Mouse (Mus musculus): ENCODE measurements around the gene Kdm1b. TPM values are rescaled to one million over a fixed set of nuclear protein-coding genes. Genes with fewer than 3 reads are reported as not detected.

The Kdm1b gene
- polyA plus RNA-seq, 1 experiment from 2014 or later: 15.4 TPM

- H3K27me3 ChIP-seq (ENCODE audit: control insufficient read depth, insufficient read depth, low read length): no peaks in the 10 kb centered on the region
- peak overlapping the region; percentile 33; the same call in 1 of the 2 replicates for H3K27ac ChIP-seq (ENCODE audit: low read length)
- WGBS: 93% methylated on average over 10 of the region's 10 CpGs
- H3K36me3 ChIP-seq (ENCODE audit: control insufficient read depth, insufficient read depth, low read length): peaks cover 9% of the 10 kb centered on the region; the same call in 1 of the 2 replicates
- H3K4me1 ChIP-seq (ENCODE audit: control insufficient read depth, insufficient read depth, low read length): no peaks in the 10 kb centered on the region
- ATAC-seq (ENCODE audit: insufficient number of reproducible peaks, insufficient read depth, low FRiP score, low read depth): no peak
- H3K4me3 ChIP-seq (ENCODE audit: low read depth, low read length): no peak overlapping the region
- no peaks in the 10 kb centered on the region for H3K9me3 ChIP-seq (ENCODE audit: control insufficient read depth, low read depth, low read length)
- H3K4me2 ChIP-seq (replicated peaks; ENCODE audit: low read depth, low read length): no peak overlapping the region
- no peak overlapping the region for H3K9ac ChIP-seq (replicated peaks; ENCODE audit: low read depth, low read length)
Observed at GRCm38 (mm10) chr13:47066516-47066915, 23.2 kb downstream of the Kdm1b start.

GRCm38 (mm10) chr13:47067001-47067400, 23.7 kb downstream of the Kdm1b start:
- WGBS: 94% methylated on average over 6 of the region's 6 CpGs
- ATAC-seq (ENCODE audit: insufficient number of reproducible peaks, insufficient read depth, low FRiP score, low read depth): no peak

GRCm38 (mm10) chr13:47070329-47071080, 27.2 kb downstream of the Kdm1b start:
- no peak overlapping the region for H3K27ac ChIP-seq (ENCODE audit: low read length)
- no peaks in the 10 kb centered on the region for H3K27me3 ChIP-seq (ENCODE audit: control insufficient read depth, insufficient read depth, low read length)
- peaks cover 13% of the 10 kb centered on the region for H3K36me3 ChIP-seq (ENCODE audit: control insufficient read depth, insufficient read depth, low read length)
- no peak overlapping the region for H3K9ac ChIP-seq (replicated peaks; ENCODE audit: low read depth, low read length)
- H3K4me2 ChIP-seq (replicated peaks; ENCODE audit: low read depth, low read length): no peak overlapping the region
- no peak overlapping the region for H3K4me3 ChIP-seq (ENCODE audit: low read depth, low read length)
- no peaks in the 10 kb centered on the region for H3K9me3 ChIP-seq (ENCODE audit: control insufficient read depth, low read depth, low read length)
- ATAC-seq (ENCODE audit: insufficient number of reproducible peaks, insufficient read depth, low FRiP score, low read depth): no peak
- WGBS: 74% methylated on average over 15 of the region's 15 CpGs
- H3K4me1 ChIP-seq (ENCODE audit: control insufficient read depth, insufficient read depth, low read length): no peaks in the 10 kb centered on the region

More at GRCm38 (mm10) chr13:47067001-47067400, 23.7 kb downstream of the Kdm1b start:
- Histone ChIP-seq H3K9me3 (ENCODE audit: control insufficient read depth, low read depth, low read length) (no peaks in the 10 kb centered on the region), H3K4me1 (ENCODE audit: control insufficient read depth, insufficient read depth, low read length) (no peaks in the 10 kb centered on the region), H3K4me2 (replicated peaks; ENCODE audit: low read depth, low read length) (no peak overlapping the region), H3K27me3 (ENCODE audit: control insufficient read depth, insufficient read depth, low read length) (no peaks in the 10 kb centered on the region), H3K36me3 (ENCODE audit: control insufficient read depth, insufficient read depth, low read length) (peaks cover 9% of the 10 kb centered on the region; the same call in 1 of the 2 replicates), H3K9ac (replicated peaks; ENCODE audit: low read depth, low read length) (no peak overlapping the region), H3K4me3 (ENCODE audit: low read depth, low read length) (no peak overlapping the region), H3K27ac (ENCODE audit: low read length) (peak overlapping the region; percentile 33; the same call in 1 of the 2 replicates)

GRCm38 (mm10) chr13:47071871-47072270, 28.6 kb downstream of the Kdm1b start:
- no peaks in the 10 kb centered on the region for H3K9me3 ChIP-seq (ENCODE audit: control insufficient read depth, low read depth, low read length)
- 95% methylated on average over 13 of the region's 13 CpGs for WGBS
- no peak overlapping the region for H3K27ac ChIP-seq (ENCODE audit: low read length)
- no peak overlapping the region for H3K9ac ChIP-seq (replicated peaks; ENCODE audit: low read depth, low read length)
- ATAC-seq (ENCODE audit: insufficient number of reproducible peaks, insufficient read depth, low FRiP score, low read depth): no peak
- no peaks in the 10 kb centered on the region for H3K27me3 ChIP-seq (ENCODE audit: control insufficient read depth, insufficient read depth, low read length)
- H3K4me3 ChIP-seq (ENCODE audit: low read depth, low read length): no peak overlapping the region
- H3K4me2 ChIP-seq (replicated peaks; ENCODE audit: low read depth, low read length): no peak overlapping the region
- H3K36me3 ChIP-seq (ENCODE audit: control insufficient read depth, insufficient read depth, low read length): peaks cover 13% of the 10 kb centered on the region
- no peaks in the 10 kb centered on the region for H3K4me1 ChIP-seq (ENCODE audit: control insufficient read depth, insufficient read depth, low read length)

GRCm38 (mm10) chr13:47072484-47072883, 29.2 kb downstream of the Kdm1b start:
- Histone ChIP-seq H3K4me2 (replicated peaks; ENCODE audit: low read depth, low read length) (no peak overlapping the region), H3K4me3 (ENCODE audit: low read depth, low read length) (no peak overlapping the region), H3K36me3 (ENCODE audit: control insufficient read depth, insufficient read depth, low read length) (peaks cover 13% of the 10 kb centered on the region), H3K27ac (ENCODE audit: low read length) (no peak overlapping the region), H3K4me1 (ENCODE audit: control insufficient read depth, insufficient read depth, low read length) (no peaks in the 10 kb centered on the region), H3K9me3 (ENCODE audit: control insufficient read depth, low read depth, low read length) (no peaks in the 10 kb centered on the region), H3K9ac (replicated peaks; ENCODE audit: low read depth, low read length) (no peak overlapping the region), H3K27me3 (ENCODE audit: control insufficient read depth, insufficient read depth, low read length) (no peaks in the 10 kb centered on the region)
- whole genome bisulfite sequencing: 91% methylated on average over 5 of the region's 5 CpGs
- no peak for ATAC-seq (ENCODE audit: insufficient number of reproducible peaks, insufficient read depth, low FRiP score, low read depth)

- Histone ChIP-seq H3K4me3 (ENCODE audit: low read depth, low read length) (no peak overlapping the region), H3K36me3 (ENCODE audit: control insufficient read depth, insufficient read depth, low read length) (peaks cover 7% of the 10 kb centered on the region), H3K4me1 (ENCODE audit: control insufficient read depth, insufficient read depth, low read length) (no peaks in the 10 kb centered on the region), H3K9ac (replicated peaks; ENCODE audit: low read depth, low read length) (no peak overlapping the region), H3K27me3 (ENCODE audit: control insufficient read depth, insufficient read depth, low read length) (no peaks in the 10 kb centered on the region), H3K4me2 (replicated peaks; ENCODE audit: low read depth, low read length) (no peak overlapping the region), H3K9me3 (ENCODE audit: control insufficient read depth, low read depth, low read length) (no peaks in the 10 kb centered on the region), H3K27ac (ENCODE audit: low read length) (no peak overlapping the region)
- no peak for ATAC-seq (ENCODE audit: insufficient number of reproducible peaks, insufficient read depth, low FRiP score, low read depth)
- WGBS: 82% methylated on average over 5 of the region's 5 CpGs
Observed at GRCm38 (mm10) chr13:47076156-47076555, 32.9 kb downstream of the Kdm1b start.

GRCm38 (mm10) chr13:47077367-47077766, 34.1 kb downstream of the Kdm1b start:
- Histone ChIP-seq H3K4me2 (replicated peaks; ENCODE audit: low read depth, low read length) (no peak overlapping the region), H3K9ac (replicated peaks; ENCODE audit: low read depth, low read length) (no peak overlapping the region), H3K4me3 (ENCODE audit: low read depth, low read length) (no peak overlapping the region), H3K36me3 (ENCODE audit: control insufficient read depth, insufficient read depth, low read length) (peaks cover 5% of the 10 kb centered on the region), H3K9me3 (ENCODE audit: control insufficient read depth, low read depth, low read length) (no peaks in the 10 kb centered on the region), H3K27ac (ENCODE audit: low read length) (no peak overlapping the region), H3K4me1 (ENCODE audit: control insufficient read depth, insufficient read depth, low read length) (no peaks in the 10 kb centered on the region), H3K27me3 (ENCODE audit: control insufficient read depth, insufficient read depth, low read length) (no peaks in the 10 kb centered on the region)
- ATAC-seq (ENCODE audit: insufficient number of reproducible peaks, insufficient read depth, low FRiP score, low read depth): peak; percentile 23; the same call in 1 of the 2 replicates

GRCm38 (mm10) chr13:47078799-47079198, 35.5 kb downstream of the Kdm1b start:
- H3K4me3 ChIP-seq (ENCODE audit: low read depth, low read length): no peak overlapping the region

More at GRCm38 (mm10) chr13:47078799-47079198, 35.5 kb downstream of the Kdm1b start:
- Histone ChIP-seq H3K27ac (ENCODE audit: low read length) (no peak overlapping the region), H3K36me3 (ENCODE audit: control insufficient read depth, insufficient read depth, low read length) (peaks cover 8% of the 10 kb centered on the region; the same call in 1 of the 2 replicates), H3K9me3 (ENCODE audit: control insufficient read depth, low read depth, low read length) (no peaks in the 10 kb centered on the region), H3K9ac (replicated peaks; ENCODE audit: low read depth, low read length) (no peak overlapping the region), H3K27me3 (ENCODE audit: control insufficient read depth, insufficient read depth, low read length) (no peaks in the 10 kb centered on the region), H3K4me1 (ENCODE audit: control insufficient read depth, insufficient read depth, low read length) (no peaks in the 10 kb centered on the region), H3K4me2 (replicated peaks; ENCODE audit: low read depth, low read length) (no peak overlapping the region)
- 83% methylated on average over 5 of the region's 5 CpGs for WGBS
- no peak for ATAC-seq (ENCODE audit: insufficient number of reproducible peaks, insufficient read depth, low FRiP score, low read depth)

Measured in stomach, embryonic 14.5 days (tissue).